Mouse (Mus musculus) ES-E14 (cell line): ENCODE data around the gene Clybl. TPM values are rescaled to one million over a fixed set of nuclear protein-coding genes. Genes with fewer than 3 reads are reported as not detected.
A peak's percentile ranks its signal among the peaks of the same experiment; 100 is the strongest.

Source experiments
- DNase-seq: peaks from one replicate; pipeline ENCODE4 v3.0.0-alpha.2; 2013; ENCODE audit warnings: low read depth, low spot score
- H3K27ac ChIP-seq: 2 replicates; pipeline ENCODE4 v1.5.1; 2012; ENCODE audit warnings: low read depth, mild to moderate bottlenecking, low read length, moderate library complexity, mixed read lengths; ENCODE audit not compliant: poor library complexity, insufficient read depth, severe bottlenecking
- H3K36me3 ChIP-seq: 2 replicates; pipeline ENCODE4 v1.6.1; 2012; ENCODE audit warnings: mild to moderate bottlenecking, low read length, moderate library complexity, mixed read lengths; ENCODE audit not compliant: control insufficient read depth, poor library complexity, insufficient read depth, severe bottlenecking
- H3K4me1 ChIP-seq, 2 experiments: fragments of 150-350 bp in 1 of 2; sonication (generic) in 1 of 2; 2 replicates each; pipeline ENCODE4 v1.6.1; 2012; ENCODE audit warnings: low read length in 2 of 2, mild to moderate bottlenecking in 1 of 2, mixed read lengths in 1 of 2; ENCODE audit not compliant: control insufficient read depth in 2 of 2, insufficient read depth in 2 of 2, poor library complexity in 1 of 2
- H3K4me3 ChIP-seq, 2 experiments: fragments of 150-350 bp in 1 of 2; sonication (generic) in 1 of 2; 2 replicates each; pipeline ENCODE4 v1.5.1; 2012; ENCODE audit warnings: low read length in 2 of 2, low read depth in 1 of 2, mild to moderate bottlenecking in 1 of 2, mixed read lengths in 1 of 2; ENCODE audit not compliant: insufficient read depth in 1 of 2, poor library complexity in 1 of 2, severe bottlenecking in 1 of 2
- H3K9ac ChIP-seq: 2 replicates; pipeline ENCODE4 v1.6.1; 2012; ENCODE audit warnings: low read depth, mild to moderate bottlenecking, low read length, mixed read lengths; ENCODE audit not compliant: poor library complexity, insufficient read depth, severe bottlenecking
- H3K9me3 ChIP-seq: fragments of 150-350 bp; sonication (generic); 2 replicates; pipeline ENCODE4 v1.6.1; 2012; ENCODE audit warnings: low read depth, mild to moderate bottlenecking, low read length; ENCODE audit not compliant: control insufficient read depth, insufficient read depth
- CHD2 ChIP-seq: IDR thresholded peaks from 2 replicates; pipeline ENCODE4 v1.6.1; 2014; ENCODE audit warnings: mild to moderate bottlenecking, low read depth, low read length, inconsistent platforms
- HCFC1 ChIP-seq: IDR thresholded peaks from 2 replicates; pipeline ENCODE4 v1.6.1; 2012; ENCODE audit warnings: low read length, inconsistent platforms, borderline replicate concordance; ENCODE audit not compliant: insufficient read depth
- MAFK ChIP-seq: IDR thresholded peaks from 2 replicates; pipeline ENCODE4 v1.6.1; 2014; ENCODE audit warnings: mild to moderate bottlenecking, low read depth, low read length, inconsistent platforms; ENCODE audit not compliant: insufficient read depth
- ZC3H11A ChIP-seq: IDR thresholded peaks from 2 replicates; pipeline ENCODE4 v1.6.1; 2012; ENCODE audit warnings: low read depth, mild to moderate bottlenecking, inconsistent platforms, low read length, borderline replicate concordance
- ZNF384 ChIP-seq: IDR thresholded peaks from 2 replicates; pipeline ENCODE4 v1.6.1; 2012; ENCODE audit warnings: low read depth, low read length, inconsistent platforms
- in situ Hi-C, 2 experiments: fragments of 600-800 bp; cut with MboI; formaldehyde crosslinking; loops; one replicate each; pipeline ENCODE4 v1.15.1; 2025; ENCODE audit warnings: low sequenced_read_pairs in 2 of 2, inconsistent platforms in 1 of 2; ENCODE audit not compliant: unreplicated experiment in 2 of 2
- total RNA-seq: library from RNA; depleted of rRNA; stranded (reverse); fragments of 300-350 nt; gene quantifications from 2 replicates; pipeline ENCODE4 v1.2.3, GENCODE M21; 2012

The Clybl gene
- total RNA-seq, 1 experiment, result 2.6 TPM

GRCm38 (mm10) chr14:122225479-122226132, 44.1 kb downstream of the Clybl start:
- H3K9ac ChIP-seq, result no peak overlapping the region

GRCm38 (mm10) chr14:122226133-122226515, 44.6 kb downstream of the Clybl start:
- in situ Hi-C loops, result no loop called here
- peaks cover 11 to 21% of the 10 kb centered on the region in 2 experiments for H3K4me1 ChIP-seq
- no peak overlapping the region for H3K27ac ChIP-seq
- H3K4me3 ChIP-seq, result no peak overlapping the region
- no peak for DNase-seq
- H3K36me3 ChIP-seq, result no peaks in the 10 kb centered on the region
- no peaks in the 10 kb centered on the region for H3K9me3 ChIP-seq
- H3K9ac ChIP-seq, result no peak overlapping the region
- no peak for TF ChIP-seq CHD2
- no peak for TF ChIP-seq MAFK
- TF ChIP-seq HCFC1, result no peak
- TF ChIP-seq ZNF384, result no peak
- TF ChIP-seq ZC3H11A, result no peak

More at GRCm38 (mm10) chr14:122225479-122226132, 44.1 kb downstream of the Clybl start:
- H3K4me1 ChIP-seq, result peaks cover 11 to 20% of the 10 kb centered on the region in 2 experiments
- no peak for DNase-seq
- H3K9me3 ChIP-seq, result no peaks in the 10 kb centered on the region
- H3K4me3 ChIP-seq, result no peak overlapping the region
- TF ChIP-seq MAFK (peak; percentile 90), ZNF384 (no peak), CHD2 (no peak), HCFC1 (no peak), ZC3H11A (no peak)
- no peak overlapping the region for H3K27ac ChIP-seq
- H3K36me3 ChIP-seq, result no peaks in the 10 kb centered on the region
- in situ Hi-C loops, result no loop called here

GRCm38 (mm10) chr14:122226666-122227453, 45.4 kb downstream of the Clybl start:
- peaks cover 11 to 21% of the 10 kb centered on the region in 2 experiments for H3K4me1 ChIP-seq
- no peak overlapping the region for H3K9ac ChIP-seq
- in situ Hi-C loops, result no loop called here
- H3K27ac ChIP-seq, result no peak overlapping the region
- TF ChIP-seq ZNF384, result no peak
- TF ChIP-seq HCFC1, result no peak
- no peak for TF ChIP-seq MAFK
- no peak for TF ChIP-seq ZC3H11A
- no peak for TF ChIP-seq CHD2
- H3K36me3 ChIP-seq, result no peaks in the 10 kb centered on the region
- H3K4me3 ChIP-seq, result no peak overlapping the region
- no peaks in the 10 kb centered on the region for H3K9me3 ChIP-seq
- DNase-seq, result no peak

- H3K27ac ChIP-seq, result no peak overlapping the region
- H3K4me3 ChIP-seq, result no peak overlapping the region
- no peak for DNase-seq
- H3K36me3 ChIP-seq, result no peaks in the 10 kb centered on the region
- H3K4me1 ChIP-seq, result peaks cover 11 to 17% of the 10 kb centered on the region in 2 experiments
- in situ Hi-C loops, result no loop called here
- H3K9ac ChIP-seq, result no peak overlapping the region
- H3K9me3 ChIP-seq, result no peaks in the 10 kb centered on the region
- TF ChIP-seq ZNF384 (no peak), CHD2 (no peak), MAFK (no peak), ZC3H11A (no peak), HCFC1 (no peak)
Observed at GRCm38 (mm10) chr14:122227454-122227951, 46.0 kb downstream of the Clybl start.
